Mouse (Mus musculus): ENCODE measurements around the gene Arsb. TPM values are rescaled to one million over a fixed set of nuclear protein-coding genes. Genes with fewer than 3 reads are reported as not detected.

Arsb gene
- polyA plus RNA-seq, 1 experiment from 2014 or later: 7.9 TPM

DNA sequence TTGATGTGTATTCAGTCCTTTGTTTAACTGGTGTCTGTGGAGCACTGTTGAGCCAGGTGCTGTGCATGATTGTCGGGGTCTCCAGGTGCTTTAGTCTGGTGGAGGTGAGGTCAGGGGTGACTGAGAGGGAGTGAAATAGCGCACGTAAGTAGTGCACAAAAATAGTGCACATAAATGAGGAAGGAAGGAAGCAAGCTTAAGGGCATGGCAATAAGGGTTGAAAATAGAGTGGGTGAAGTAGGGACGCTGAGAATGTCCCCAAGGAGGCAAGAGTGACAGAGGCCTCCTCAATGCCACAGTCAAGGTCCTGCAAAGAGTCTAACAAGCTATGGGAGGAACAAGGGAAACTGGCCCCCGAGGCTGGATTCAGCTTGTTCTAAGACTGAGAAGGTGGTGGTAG lies 11.4 kb downstream of the Arsb start:
- no peak overlapping the region for H3K27ac ChIP-seq (ENCODE audit: low read depth, low read length)
- no peak overlapping the region for H3K9ac ChIP-seq (ENCODE audit: low read depth, low read length)
- H3K27me3 ChIP-seq (replicated peaks; ENCODE audit: control insufficient read depth, insufficient read depth, low read length): no peaks in the 10 kb centered on the region
- no peaks in the 10 kb centered on the region for H3K36me3 ChIP-seq (ENCODE audit: control insufficient read depth, insufficient read depth)
- no peaks in the 10 kb centered on the region for H3K9me3 ChIP-seq (ENCODE audit: control insufficient read depth)
- no peak for TF ChIP-seq CTCF (IDR thresholded peaks at IDR 0.05; ENCODE audit: low read depth)
- H3K4me3 ChIP-seq (ENCODE audit: low read depth, low read length): no peak overlapping the region
- no peak overlapping the region for H3K4me2 ChIP-seq (replicated peaks; ENCODE audit: low read depth)
- 80% methylated on average over 5 of the region's 5 CpGs for WGBS
- no peaks in the 10 kb centered on the region for H3K4me1 ChIP-seq (replicated peaks; ENCODE audit: control insufficient read depth, insufficient read depth, low read length)
- no peak for ATAC-seq

- no peaks in the 10 kb centered on the region for H3K4me1 ChIP-seq (replicated peaks; ENCODE audit: control insufficient read depth, insufficient read depth, low read length)
- H3K9me3 ChIP-seq (ENCODE audit: control insufficient read depth): no peaks in the 10 kb centered on the region
- H3K36me3 ChIP-seq (ENCODE audit: control insufficient read depth, insufficient read depth): no peaks in the 10 kb centered on the region
- no peak overlapping the region for H3K4me2 ChIP-seq (replicated peaks; ENCODE audit: low read depth)
- no peaks in the 10 kb centered on the region for H3K27me3 ChIP-seq (replicated peaks; ENCODE audit: control insufficient read depth, insufficient read depth, low read length)
- no peak for ATAC-seq
- no peak overlapping the region for H3K4me3 ChIP-seq (ENCODE audit: low read depth, low read length)
- no peak overlapping the region for H3K9ac ChIP-seq (ENCODE audit: low read depth, low read length)
- 79% methylated on average over 3 of the region's 3 CpGs for WGBS
- H3K27ac ChIP-seq (ENCODE audit: low read depth, low read length): no peak overlapping the region
- TF ChIP-seq CTCF (IDR thresholded peaks at IDR 0.05; ENCODE audit: low read depth): peak; percentile 59
Observed at GRCm38 (mm10) chr13:93785329-93785728, 13.9 kb downstream of the Arsb start.

DNA sequence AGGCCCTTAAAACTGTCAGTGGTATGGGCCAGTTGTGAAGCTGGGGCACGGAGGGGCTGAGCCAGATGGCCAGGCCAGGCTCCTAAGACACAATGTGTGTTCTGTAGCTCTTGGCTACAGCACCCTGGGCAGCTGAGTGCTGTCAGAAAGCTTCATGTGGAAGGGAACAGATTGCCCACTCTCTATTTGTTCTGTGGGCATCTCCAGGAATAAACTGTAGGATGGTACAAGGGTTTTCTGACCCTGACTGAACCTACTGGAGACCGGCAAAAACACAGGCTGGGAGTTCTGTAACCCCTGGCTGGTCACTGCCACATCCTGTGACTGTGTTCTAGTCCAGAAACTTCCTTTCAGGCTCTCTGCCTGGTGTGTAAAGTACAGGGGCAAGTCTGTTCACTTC lies 14.6 kb downstream of the Arsb start:
- ATAC-seq: no peak
- H3K27ac ChIP-seq (ENCODE audit: low read depth, low read length): no peak overlapping the region
- H3K4me2 ChIP-seq (replicated peaks; ENCODE audit: low read depth): no peak overlapping the region
- WGBS: 72% methylated on average over 2 of the region's 2 CpGs
- no peak overlapping the region for H3K4me3 ChIP-seq (ENCODE audit: low read depth, low read length)
- H3K9me3 ChIP-seq (ENCODE audit: control insufficient read depth): no peaks in the 10 kb centered on the region
- H3K36me3 ChIP-seq (ENCODE audit: control insufficient read depth, insufficient read depth): no peaks in the 10 kb centered on the region
- no peaks in the 10 kb centered on the region for H3K4me1 ChIP-seq (replicated peaks; ENCODE audit: control insufficient read depth, insufficient read depth, low read length)
- no peak overlapping the region for H3K9ac ChIP-seq (ENCODE audit: low read depth, low read length)
- no peaks in the 10 kb centered on the region for H3K27me3 ChIP-seq (replicated peaks; ENCODE audit: control insufficient read depth, insufficient read depth, low read length)
- no peak for TF ChIP-seq CTCF (IDR thresholded peaks at IDR 0.05; ENCODE audit: low read depth)

DNA sequence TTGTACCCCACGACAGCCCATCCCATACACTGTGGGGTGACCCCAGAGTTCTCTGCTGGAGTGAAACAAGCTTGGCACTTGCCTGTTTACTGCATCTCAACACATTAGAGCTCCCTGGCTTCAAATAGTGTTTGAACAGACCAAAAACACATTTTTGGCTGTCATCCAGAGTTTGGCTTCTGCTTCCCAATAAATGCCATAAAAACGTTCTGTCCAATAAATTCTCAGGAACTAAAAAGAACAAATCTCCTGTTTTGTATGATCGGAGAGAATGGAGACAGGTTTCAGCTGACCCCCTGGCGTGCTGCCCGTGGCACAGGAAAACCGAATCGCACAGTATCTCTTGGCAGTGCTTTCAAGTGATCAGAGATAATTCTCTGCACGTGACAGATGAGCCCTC lies 16.2 kb downstream of the Arsb start:
- no peaks in the 10 kb centered on the region for H3K27me3 ChIP-seq (replicated peaks; ENCODE audit: control insufficient read depth, insufficient read depth, low read length)
- no peak overlapping the region for H3K9ac ChIP-seq (ENCODE audit: low read depth, low read length)
- no peak for TF ChIP-seq CTCF (IDR thresholded peaks at IDR 0.05; ENCODE audit: low read depth)
- no peaks in the 10 kb centered on the region for H3K9me3 ChIP-seq (ENCODE audit: control insufficient read depth)
- H3K36me3 ChIP-seq (ENCODE audit: control insufficient read depth, insufficient read depth): no peaks in the 10 kb centered on the region
- no peak for ATAC-seq
- H3K4me2 ChIP-seq (replicated peaks; ENCODE audit: low read depth): no peak overlapping the region
- H3K27ac ChIP-seq (ENCODE audit: low read depth, low read length): no peak overlapping the region
- no peaks in the 10 kb centered on the region for H3K4me1 ChIP-seq (replicated peaks; ENCODE audit: control insufficient read depth, insufficient read depth, low read length)
- H3K4me3 ChIP-seq (ENCODE audit: low read depth, low read length): no peak overlapping the region
- WGBS: 57% methylated on average over 8 of the region's 8 CpGs

GRCm38 (mm10) chr13:93792945-93793642 lies 21.7 kb downstream of the Arsb start:
- Histone ChIP-seq H3K27ac (ENCODE audit: low read depth, low read length) (peak overlapping the region; percentile 41; the same call in 1 of the 2 replicates), H3K4me2 (replicated peaks; ENCODE audit: low read depth) (no peak overlapping the region), H3K27me3 (replicated peaks; ENCODE audit: control insufficient read depth, insufficient read depth, low read length) (no peaks in the 10 kb centered on the region), H3K36me3 (ENCODE audit: control insufficient read depth, insufficient read depth) (no peaks in the 10 kb centered on the region), H3K4me3 (ENCODE audit: low read depth, low read length) (no peak overlapping the region), H3K9me3 (ENCODE audit: control insufficient read depth) (no peaks in the 10 kb centered on the region), H3K9ac (ENCODE audit: low read depth, low read length) (no peak overlapping the region), H3K4me1 (replicated peaks; ENCODE audit: control insufficient read depth, insufficient read depth, low read length) (no peaks in the 10 kb centered on the region)
- TF ChIP-seq CTCF (IDR thresholded peaks at IDR 0.05; ENCODE audit: low read depth): peak; percentile 66
- ATAC-seq: peak; percentile 96
- 42% methylated on average over 11 of the region's 11 CpGs for WGBS

- TF ChIP-seq CTCF (IDR thresholded peaks at IDR 0.05; ENCODE audit: low read depth): no peak
- Histone ChIP-seq H3K9me3 (ENCODE audit: control insufficient read depth) (no peaks in the 10 kb centered on the region), H3K27ac (ENCODE audit: low read depth, low read length) (no peak overlapping the region), H3K4me2 (replicated peaks; ENCODE audit: low read depth) (no peak overlapping the region), H3K27me3 (replicated peaks; ENCODE audit: control insufficient read depth, insufficient read depth, low read length) (no peaks in the 10 kb centered on the region), H3K36me3 (ENCODE audit: control insufficient read depth, insufficient read depth) (no peaks in the 10 kb centered on the region), H3K4me1 (replicated peaks; ENCODE audit: control insufficient read depth, insufficient read depth, low read length) (no peaks in the 10 kb centered on the region), H3K4me3 (ENCODE audit: low read depth, low read length) (no peak overlapping the region), H3K9ac (ENCODE audit: low read depth, low read length) (no peak overlapping the region)
- ATAC-seq: no peak
- 85% methylated on average over 10 of the region's 10 CpGs for WGBS
Observed at GRCm38 (mm10) chr13:93793643-93794182, 22.3 kb downstream of the Arsb start.

All from intestine, postnatal 0 days (tissue).